Mouse (Mus musculus) myocyte (in vitro differentiated cells): Measurements from ENCODE around the gene Gatad2b.

Experiments
- CEBPB ChIP-seq: IDR thresholded peaks from 2 replicates; pipeline ENCODE4 v1.6.1; 2011; ENCODE audit warnings: mild to moderate bottlenecking, moderate library complexity; ENCODE audit not compliant: poor library complexity, insufficient read depth, severe bottlenecking
- E2F4 ChIP-seq: IDR thresholded peaks from one replicate; pipeline ENCODE4 v1.6.1; 2011; ENCODE audit warnings: mild to moderate bottlenecking, control low read depth, moderate library complexity; ENCODE audit not compliant: insufficient read depth
- MYOD1 ChIP-seq, 3 experiments: IDR thresholded peaks; one replicate each; pipeline ENCODE4 v1.6.1; 2011; ENCODE audit warnings: control low read depth in 2 of 3, low read depth in 2 of 3, mild to moderate bottlenecking in 2 of 3, moderate library complexity in 1 of 3; ENCODE audit not compliant: insufficient read length in 2 of 3, control insufficient read depth in 1 of 3
- MYOG ChIP-seq, 3 experiments: IDR thresholded peaks; one replicate each; pipeline ENCODE4 v1.6.1; 2011; ENCODE audit warnings: control low read depth in 2 of 3, low read depth in 2 of 3, mild to moderate bottlenecking in 2 of 3; ENCODE audit not compliant: insufficient read length in 2 of 3, control insufficient read depth in 1 of 3, insufficient read depth in 1 of 3
- POLR2A ChIP-seq: IDR thresholded peaks from one replicate; pipeline ENCODE4 v1.6.1; 2011; ENCODE audit warnings: low read depth, mild to moderate bottlenecking, control low read depth, moderate library complexity; ENCODE audit not compliant: insufficient read length
- TCF3 ChIP-seq: IDR thresholded peaks from one replicate; pipeline ENCODE4 v1.6.1; 2011; ENCODE audit warnings: low read depth, control low read depth; ENCODE audit not compliant: insufficient read length

- TF ChIP-seq POLR2A (no peak), E2F4 (no peak), MYOD1 (IDR thresholded peaks at IDR 0.05; ENCODE audit: control insufficient read depth in 1 of 3, insufficient read length in 2 of 3, low read depth in 2 of 3) (no peak), CEBPB (no peak), MYOG (IDR thresholded peaks at IDR 0.05; ENCODE audit: control insufficient read depth in 1 of 3, insufficient read depth in 1 of 3, insufficient read length in 2 of 3, low read depth in 2 of 3) (no peak), TCF3 (no peak)
These were observed 39.5 kb downstream of the Gatad2b start for GRCm38 (mm10) chr3:90332485-90332884.
